10 mouse cellular contexts compared by ENCODE assay signal in genomic region chr2:131980866-131981265, GRCm38 (mm10). TPM values are rescaled to one million over a fixed set of nuclear protein-coding genes. Genes with fewer than 3 reads are reported as not detected.
A peak's percentile ranks its signal among the peaks of the same experiment; 100 is the strongest.
DNase-seq lines count a peak whose midpoint lies in the region; ATAC-seq and TF ChIP-seq lines count a peak whose summit lies in the region.
"Had no signal": no experiment of that assay in that cellular context is flagged by ENCODE, and none has a peak within 500 bp of the region (broad histone marks: within the 10 kb centered on the region; RNA-seq: fewer than 3 reads in every experiment).

No protein-coding gene starts in this region.

- H3K4me3 ChIP-seq in limb, embryonic 11.5 days (ENCODE audit: low read depth, low read length) = no peak overlapping the region
- H3K4me3 ChIP-seq in limb, embryonic 10.5 days = no peak overlapping the region
- H3K4me3 ChIP-seq in embryonic facial prominence, embryonic 10.5 days = no peak overlapping the region
- peak overlapping the region; percentile 7; the same call in 1 of the 2 replicates for H3K4me3 ChIP-seq in heart, embryonic 16.5 days (ENCODE audit: low read length)
- H3K4me3 ChIP-seq in limb, embryonic 14.5 days (replicated peaks; ENCODE audit: low read length) = no peak overlapping the region
- H3K4me3 ChIP-seq: embryonic facial prominence, embryonic 13.5 days; neural tube, embryonic 12.5 days had no signal

- DNase-seq in limb, embryonic 11.5 days (ENCODE audit: low spot score) = peak; percentile 37
- DNase-seq in limb, embryonic 10.5 days (ENCODE audit: low spot score) = no peak
- DNase-seq in embryonic facial prominence, embryonic 10.5 days (ENCODE audit: low spot score) = peak; percentile 38
- peak; percentile 59 for DNase-seq in limb, embryonic 14.5 days (ENCODE audit: low spot score)
- DNase-seq in cerebellum, adult 18-20 months = no peak
- no peak for DNase-seq in layer of hippocampus, postnatal 36 days
- DNase-seq in frontal cortex, postnatal 36 days (ENCODE audit: low spot score in 2 of 2) = no peak

- TF ChIP-seq POLR2A in limb, embryonic 14.5 days (IDR thresholded peaks at IDR 0.05; ENCODE audit: borderline replicate concordance, extremely low read depth, insufficient read depth, insufficient read length) = no peak

- H3K27ac ChIP-seq in limb, embryonic 11.5 days (replicated peaks; ENCODE audit: low read depth, low read length) = no peak overlapping the region
- no peak overlapping the region for H3K27ac ChIP-seq in limb, embryonic 10.5 days
- no peak overlapping the region; the same call in 1 of the 2 replicates for H3K27ac ChIP-seq in embryonic facial prominence, embryonic 10.5 days (replicated peaks)
- peak overlapping the region; percentile 60 for H3K27ac ChIP-seq in heart, embryonic 16.5 days (ENCODE audit: low read length)
- H3K27ac ChIP-seq in limb, embryonic 14.5 days (replicated peaks; ENCODE audit: low read depth, low read length) = no peak overlapping the region
- H3K27ac ChIP-seq: embryonic facial prominence, embryonic 13.5 days; neural tube, embryonic 12.5 days had no signal

- no peaks in the 10 kb centered on the region for H3K9me3 ChIP-seq in limb, embryonic 11.5 days (ENCODE audit: control insufficient read depth, low read length)
- no peaks in the 10 kb centered on the region for H3K9me3 ChIP-seq in limb, embryonic 10.5 days (replicated peaks)
- peaks cover 2% of the 10 kb centered on the region; the same call in 1 of the 2 replicates for H3K9me3 ChIP-seq in embryonic facial prominence, embryonic 10.5 days
- no peaks in the 10 kb centered on the region for H3K9me3 ChIP-seq in heart, embryonic 16.5 days (replicated peaks; ENCODE audit: control insufficient read depth, low read length)
- peaks cover 6% of the 10 kb centered on the region; the same call in 1 of the 2 replicates for H3K9me3 ChIP-seq in limb, embryonic 14.5 days (ENCODE audit: control insufficient read depth, low read length)

- 60% methylated on average over 9 of the region's 9 CpGs for WGBS in limb, embryonic 11.5 days
- 70% methylated on average over 9 of the region's 9 CpGs for WGBS in limb, embryonic 10.5 days
- 41% methylated on average over 9 of the region's 9 CpGs for WGBS in embryonic facial prominence, embryonic 10.5 days
- WGBS in heart, embryonic 16.5 days = 11% methylated on average over 9 of the region's 9 CpGs
- WGBS in limb, embryonic 14.5 days = 46% methylated on average over 9 of the region's 9 CpGs

- no peak overlapping the region for H3K9ac ChIP-seq in limb, embryonic 11.5 days (ENCODE audit: low read length)
- H3K9ac ChIP-seq in heart, embryonic 16.5 days (ENCODE audit: low read length) = peak overlapping the region; percentile 56; the same call in 1 of the 2 replicates
- H3K9ac ChIP-seq in limb, embryonic 14.5 days (ENCODE audit: low read depth, low read length, severe bottlenecking) = no peak overlapping the region
- H3K9ac ChIP-seq: embryonic facial prominence, embryonic 13.5 days; neural tube, embryonic 12.5 days had no signal

- no peak overlapping the region for H3K4me2 ChIP-seq in limb, embryonic 11.5 days (ENCODE audit: low read depth, severe bottlenecking)
- H3K4me2 ChIP-seq in heart, embryonic 16.5 days (ENCODE audit: low read depth, low read length) = peak overlapping the region; percentile 54
- H3K4me2 ChIP-seq in limb, embryonic 14.5 days (replicated peaks; ENCODE audit: low read depth, low read length, severe bottlenecking) = no peak overlapping the region
- H3K4me2 ChIP-seq: embryonic facial prominence, embryonic 13.5 days; neural tube, embryonic 12.5 days had no signal

- no peak for ATAC-seq in limb, embryonic 11.5 days (ENCODE audit: insufficient number of reproducible peaks, low FRiP score, low TSS enrichment, low read depth)
- peak; percentile 75 for ATAC-seq in heart, embryonic 16.5 days (replicated peaks; ENCODE audit: extremely low read depth, insufficient read depth, low FRiP score)
- ATAC-seq in limb, embryonic 14.5 days (ENCODE audit: low FRiP score, low read depth) = peak; percentile 72

- no peaks in the 10 kb centered on the region for H3K27me3 ChIP-seq in limb, embryonic 11.5 days (ENCODE audit: control insufficient read depth, insufficient read depth, low read length)
- H3K27me3 ChIP-seq in limb, embryonic 10.5 days (ENCODE audit: low read depth, poor library complexity, severe bottlenecking) = no peaks in the 10 kb centered on the region
- no peaks in the 10 kb centered on the region for H3K27me3 ChIP-seq in embryonic facial prominence, embryonic 10.5 days (replicated peaks; ENCODE audit: low read depth, poor library complexity, severe bottlenecking)
- no peaks in the 10 kb centered on the region for H3K27me3 ChIP-seq in heart, embryonic 16.5 days (ENCODE audit: control insufficient read depth, insufficient read depth, low read length)
- H3K27me3 ChIP-seq in limb, embryonic 14.5 days (ENCODE audit: control insufficient read depth, insufficient read depth, low read length) = no peaks in the 10 kb centered on the region
- H3K27me3 ChIP-seq: embryonic facial prominence, embryonic 13.5 days; neural tube, embryonic 12.5 days had no signal

- H3K4me1 ChIP-seq in limb, embryonic 11.5 days (ENCODE audit: control insufficient read depth, insufficient read depth, low read length) = no peaks in the 10 kb centered on the region
- H3K4me1 ChIP-seq in limb, embryonic 10.5 days = no peaks in the 10 kb centered on the region
- H3K4me1 ChIP-seq in embryonic facial prominence, embryonic 10.5 days = peaks cover 4% of the 10 kb centered on the region
- H3K4me1 ChIP-seq in heart, embryonic 16.5 days (ENCODE audit: control insufficient read depth, insufficient read depth, low read length) = peaks cover 6% of the 10 kb centered on the region
- no peaks in the 10 kb centered on the region for H3K4me1 ChIP-seq in limb, embryonic 14.5 days (ENCODE audit: control insufficient read depth, insufficient read depth, low read length)
- H3K4me1 ChIP-seq: embryonic facial prominence, embryonic 13.5 days; neural tube, embryonic 12.5 days had no signal

- H3K36me3 ChIP-seq in limb, embryonic 11.5 days (ENCODE audit: control insufficient read depth, insufficient read depth, low read length) = no peaks in the 10 kb centered on the region
- H3K36me3 ChIP-seq in limb, embryonic 10.5 days = no peaks in the 10 kb centered on the region
- H3K36me3 ChIP-seq in embryonic facial prominence, embryonic 10.5 days (replicated peaks) = no peaks in the 10 kb centered on the region
- no peaks in the 10 kb centered on the region for H3K36me3 ChIP-seq in heart, embryonic 16.5 days (ENCODE audit: control insufficient read depth, insufficient read depth)
- H3K36me3 ChIP-seq in limb, embryonic 14.5 days (ENCODE audit: control insufficient read depth, insufficient read depth, low read length) = no peaks in the 10 kb centered on the region
- H3K36me3 ChIP-seq: embryonic facial prominence, embryonic 13.5 days; neural tube, embryonic 12.5 days had no signal

RNA-seq across cellular contexts. Expression of gene Prnd, which starts 30.2 kb away (rescaled TPM):
- polyA plus RNA-seq in limb, embryonic 11.5 days (2014; fragmentation: Nextera tagmentation; extraction: Ambion mirVana) = 14.6 and 16.0 TPM in 2 replicates
- polyA plus RNA-seq in limb, embryonic 10.5 days (2016; fragmentation: Nextera tagmentation; extraction: Ambion mirVana) = 11.0 and 13.7 TPM in 2 replicates
- 6.6 and 10.0 TPM in 2 replicates for polyA plus RNA-seq in embryonic facial prominence, embryonic 10.5 days (2016; fragmentation: Nextera tagmentation; extraction: Ambion mirVana)
- 22.7 and 25.2 TPM in 2 replicates for polyA plus RNA-seq in heart, embryonic 16.5 days (2015; fragmentation: Nextera tagmentation; extraction: Ambion mirVana)
- 41.2 and 46.2 TPM in 2 replicates for polyA plus RNA-seq in limb, embryonic 14.5 days (2012; rRNA removed)
- polyA plus RNA-seq in limb, embryonic 14.5 days (2014; fragmentation: Nextera tagmentation; extraction: Ambion mirVana) = 44.6 and 50.5 TPM in 2 replicates
- total RNA-seq in layer of hippocampus, postnatal 36 days (2021) = under 1 TPM; 0.13 to 0.25 TPM

RNA-seq across cellular contexts. Expression of gene Rassf2, which starts 49.2 kb away (rescaled TPM):
- 6.9 and 8.5 TPM in 2 replicates for polyA plus RNA-seq in limb, embryonic 11.5 days (2014; fragmentation: Nextera tagmentation; extraction: Ambion mirVana)
- 5.5 and 5.9 TPM in 2 replicates for polyA plus RNA-seq in limb, embryonic 10.5 days (2016; fragmentation: Nextera tagmentation; extraction: Ambion mirVana)
- 10.6 and 14.2 TPM in 2 replicates for polyA plus RNA-seq in embryonic facial prominence, embryonic 10.5 days (2016; fragmentation: Nextera tagmentation; extraction: Ambion mirVana)
- polyA plus RNA-seq in heart, embryonic 16.5 days (2015; fragmentation: Nextera tagmentation; extraction: Ambion mirVana) = 10.6 and 12.5 TPM in 2 replicates
- polyA plus RNA-seq in limb, embryonic 14.5 days (2012; rRNA removed) = 12.6 and 13.2 TPM in 2 replicates
- polyA plus RNA-seq in limb, embryonic 14.5 days (2014; fragmentation: Nextera tagmentation; extraction: Ambion mirVana) = 14.6 and 15.1 TPM in 2 replicates
- total RNA-seq in layer of hippocampus, postnatal 36 days (2021) = 10 to 100 TPM; 37.2 to 39.4 TPM

Comparison
In these comparisons a context has a peak if more than half of its experiments do, and no peak if none do; other contexts are left out.
1. DNase-seq: peak in limb, embryonic 11.5 days (single experiment), embryonic facial prominence, embryonic 10.5 days (single experiment) and limb, embryonic 14.5 days (single experiment); none in limb, embryonic 10.5 days (single experiment), cerebellum, adult 18-20 months (0 of 2), layer of hippocampus, postnatal 36 days (0 of 2) and frontal cortex, postnatal 36 days (0 of 2).